8 mouse cellular contexts compared by ENCODE assay signal in the genomic region with DNA sequence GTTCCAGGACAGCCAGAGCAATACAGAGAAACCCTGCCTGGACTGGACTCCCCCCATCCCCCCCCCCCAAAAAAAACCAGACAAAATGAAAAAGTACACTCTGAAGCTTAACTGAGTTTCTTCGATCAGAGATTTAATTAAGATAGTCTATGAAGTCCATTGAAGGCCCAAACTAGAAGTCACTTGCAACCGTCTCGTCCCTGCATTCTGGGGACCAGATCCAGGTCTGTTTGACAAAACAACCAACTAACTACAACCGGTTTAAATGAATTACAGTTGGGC. TPM values are rescaled to one million over a fixed set of nuclear protein-coding genes. Genes with fewer than 3 reads are reported as not detected.
A peak's percentile ranks its signal among the peaks of the same experiment; 100 is the strongest.
DNase-seq lines count a peak whose midpoint lies in the region; ATAC-seq and TF ChIP-seq lines count a peak whose summit lies in the region.

No protein-coding gene starts in this region.

- H3K27ac ChIP-seq in lung, embryonic 16.5 days (ENCODE audit: low read length), result peak overlapping the region; percentile 99
- peak overlapping the region; percentile 100 for H3K27ac ChIP-seq in embryonic facial prominence, embryonic 15.5 days (replicated peaks)
- peak overlapping the region; percentile 100 for H3K27ac ChIP-seq in limb, embryonic 10.5 days
- H3K27ac ChIP-seq in olfactory bulb, adult 2 months (ENCODE audit: insufficient read depth, low read depth, low read length), result peak overlapping the region; percentile 99

- no peak for TF ChIP-seq POLR2A in olfactory bulb, adult 2 months (IDR thresholded peaks at IDR 0.05; ENCODE audit: insufficient read depth, low read depth, low read length)

- no peak for ATAC-seq in lung, embryonic 16.5 days (ENCODE audit: low read depth)
- no peak for ATAC-seq in embryonic facial prominence, embryonic 15.5 days (ENCODE audit: insufficient number of reproducible peaks, low FRiP score, low TSS enrichment, low read depth)

- DNase-seq in lung, postnatal 10 days, result no peak
- DNase-seq in limb, embryonic 10.5 days (ENCODE audit: low spot score), result no peak
- DNase-seq in layer of hippocampus, adult 18-20 months (ENCODE audit: low spot score in 2 of 2), result no peak
- no peak for DNase-seq in MN1 (ENCODE audit: low spot score)
- DNase-seq in embryo, embryonic 9.5 days (ENCODE audit: extremely low spot score), result no peak

- H3K27me3 ChIP-seq in lung, embryonic 16.5 days (ENCODE audit: control insufficient read depth, insufficient read depth, low read depth, low read length), result no peaks in the 10 kb centered on the region
- no peaks in the 10 kb centered on the region for H3K27me3 ChIP-seq in embryonic facial prominence, embryonic 15.5 days
- H3K27me3 ChIP-seq in limb, embryonic 10.5 days (ENCODE audit: low read depth, poor library complexity, severe bottlenecking), result no peaks in the 10 kb centered on the region

- no peaks in the 10 kb centered on the region for H3K9me3 ChIP-seq in lung, embryonic 16.5 days (ENCODE audit: control insufficient read depth, low read length)
- H3K9me3 ChIP-seq in embryonic facial prominence, embryonic 15.5 days (replicated peaks), result no peaks in the 10 kb centered on the region
- H3K9me3 ChIP-seq in limb, embryonic 10.5 days (replicated peaks), result no peaks in the 10 kb centered on the region

- WGBS in lung, embryonic 16.5 days, result 7% methylated on average over 4 of the region's 4 CpGs
- WGBS in embryonic facial prominence, embryonic 15.5 days, result 8% methylated on average over 4 of the region's 4 CpGs
- 21% methylated on average over 4 of the region's 4 CpGs for WGBS in limb, embryonic 10.5 days
- 2% methylated on average over 4 of the region's 4 CpGs for whole genome bisulfite sequencing in olfactory bulb, adult 2 months

- no peak for TF ChIP-seq CTCF in olfactory bulb, adult 2 months (IDR thresholded peaks at IDR 0.05; ENCODE audit: insufficient read depth, low read depth, low read length)

- peak overlapping the region; percentile 100 for H3K9ac ChIP-seq in lung, embryonic 16.5 days (ENCODE audit: low read length)
- H3K9ac ChIP-seq in embryonic facial prominence, embryonic 15.5 days, result peak overlapping the region; percentile 100

- H3K4me3 ChIP-seq in lung, embryonic 16.5 days (ENCODE audit: low read length), result peak overlapping the region; percentile 77
- peak overlapping the region; percentile 87 for H3K4me3 ChIP-seq in embryonic facial prominence, embryonic 15.5 days (replicated peaks)
- H3K4me3 ChIP-seq in limb, embryonic 10.5 days, result peak overlapping the region; percentile 97
- H3K4me3 ChIP-seq in olfactory bulb, adult 2 months (ENCODE audit: insufficient read depth, low read depth, low read length), result peak overlapping the region; percentile 93

- no peaks in the 10 kb centered on the region for H3K36me3 ChIP-seq in lung, embryonic 16.5 days (ENCODE audit: control insufficient read depth, insufficient read depth, low read length)
- no peaks in the 10 kb centered on the region for H3K36me3 ChIP-seq in embryonic facial prominence, embryonic 15.5 days
- peaks cover 5% of the 10 kb centered on the region for H3K36me3 ChIP-seq in limb, embryonic 10.5 days

- peaks cover 33% of the 10 kb centered on the region for H3K4me1 ChIP-seq in lung, embryonic 16.5 days (replicated peaks; ENCODE audit: control insufficient read depth, insufficient read depth, low read length)
- H3K4me1 ChIP-seq in embryonic facial prominence, embryonic 15.5 days, result peaks cover 18% of the 10 kb centered on the region
- peaks cover 47% of the 10 kb centered on the region for H3K4me1 ChIP-seq in limb, embryonic 10.5 days
- peaks cover 11% of the 10 kb centered on the region for H3K4me1 ChIP-seq in olfactory bulb, adult 2 months (ENCODE audit: control insufficient read depth, insufficient read depth, low read length)

- peak overlapping the region; percentile 82 for H3K4me2 ChIP-seq in lung, embryonic 16.5 days (ENCODE audit: low read depth, low read length)
- H3K4me2 ChIP-seq in embryonic facial prominence, embryonic 15.5 days (replicated peaks), result peak overlapping the region; percentile 56

RNA-seq across cellular contexts. Expression of a gene that starts 2.2 kb away (rescaled TPM):
- 3.3 and 4.4 TPM in 2 replicates for polyA plus RNA-seq in lung, embryonic 16.5 days (2015; fragmentation: Nextera tagmentation; extraction: Ambion mirVana)
- 4.5 and 5.3 TPM in 2 replicates for polyA plus RNA-seq in embryonic facial prominence, embryonic 15.5 days (2015; fragmentation: Nextera tagmentation; extraction: Ambion mirVana)
- 3.6 and 4.3 TPM in 2 replicates for polyA plus RNA-seq in limb, embryonic 10.5 days (2016; fragmentation: Nextera tagmentation; extraction: Ambion mirVana)
- not detected in 2 replicates for polyA plus RNA-seq in olfactory bulb, adult 2 months (2012; ENCODE audit: insufficient read depth, insufficient read length, low replicate concordance, missing spikeins)
- total RNA-seq in layer of hippocampus, adult 18-20 months (2021), result 10 to 100 TPM; 61.5 to 65.7 TPM

RNA-seq across cellular contexts. Expression of a gene that starts 34.4 kb away (rescaled TPM):
- polyA plus RNA-seq in lung, embryonic 16.5 days (2015; fragmentation: Nextera tagmentation; extraction: Ambion mirVana), result 38.6 and 40.8 TPM in 2 replicates
- 59.7 and 62.7 TPM in 2 replicates for polyA plus RNA-seq in embryonic facial prominence, embryonic 15.5 days (2015; fragmentation: Nextera tagmentation; extraction: Ambion mirVana)
- polyA plus RNA-seq in limb, embryonic 10.5 days (2016; fragmentation: Nextera tagmentation; extraction: Ambion mirVana), result 62.1 and 66.3 TPM in 2 replicates
- polyA plus RNA-seq in olfactory bulb, adult 2 months (2012; ENCODE audit: insufficient read depth, insufficient read length, low replicate concordance, missing spikeins), result not detected in 2 replicates
- 10 to 100 TPM; 29.9 to 30.2 TPM for total RNA-seq in layer of hippocampus, adult 18-20 months (2021)

RNA-seq across cellular contexts. Expression of a gene that starts 54.2 kb away (rescaled TPM):
- not detected in 2 replicates for polyA plus RNA-seq in lung, embryonic 16.5 days (2015; fragmentation: Nextera tagmentation; extraction: Ambion mirVana)
- polyA plus RNA-seq in embryonic facial prominence, embryonic 15.5 days (2015; fragmentation: Nextera tagmentation; extraction: Ambion mirVana), result not detected in 2 replicates
- polyA plus RNA-seq in limb, embryonic 10.5 days (2016; fragmentation: Nextera tagmentation; extraction: Ambion mirVana), result not detected in 2 replicates
- not detected in 2 replicates for polyA plus RNA-seq in olfactory bulb, adult 2 months (2012; ENCODE audit: insufficient read depth, insufficient read length, low replicate concordance, missing spikeins)
- not detected for total RNA-seq in layer of hippocampus, adult 18-20 months (2021)

Comparison
In these comparisons a context has a peak if more than half of its experiments do, and no peak if none do; other contexts are left out.
1. RNA of a gene that starts 34.4 kb away (polyA plus RNA-seq): 62.1 to 66.3 TPM in limb, embryonic 10.5 days, 59.7 to 62.7 TPM in embryonic facial prominence, embryonic 15.5 days and 38.6 to 40.8 TPM in lung, embryonic 16.5 days; not detected in olfactory bulb, adult 2 months; every median in the first group is over 10 times any median in the second.
2. Peak in every context shown above with its lines, with median percentiles within 50 percentile points of each other: H3K27ac ChIP-seq and H3K4me3 ChIP-seq.